Mouse (Mus musculus) G1E (cell line): ENCODE results near the gene Naglu.

Source experiments
- CTCF ChIP-seq: IDR thresholded peaks from 2 replicates; pipeline ENCODE4 v1.5.1; 2012; ENCODE audit warnings: low read depth, low read length, inconsistent platforms, mixed read lengths
- GATA1 ChIP-seq: IDR thresholded peaks from 2 replicates; pipeline ENCODE4 v1.6.1; 2012; ENCODE audit warnings: borderline replicate concordance, low read length, inconsistent platforms, mixed read lengths
- TAL1 ChIP-seq: conservative IDR thresholded peaks from 2 replicates; pipeline ENCODE4 v1.6.1; 2012; ENCODE audit warnings: low read depth, low read length, inconsistent platforms, mixed read lengths

DNA sequence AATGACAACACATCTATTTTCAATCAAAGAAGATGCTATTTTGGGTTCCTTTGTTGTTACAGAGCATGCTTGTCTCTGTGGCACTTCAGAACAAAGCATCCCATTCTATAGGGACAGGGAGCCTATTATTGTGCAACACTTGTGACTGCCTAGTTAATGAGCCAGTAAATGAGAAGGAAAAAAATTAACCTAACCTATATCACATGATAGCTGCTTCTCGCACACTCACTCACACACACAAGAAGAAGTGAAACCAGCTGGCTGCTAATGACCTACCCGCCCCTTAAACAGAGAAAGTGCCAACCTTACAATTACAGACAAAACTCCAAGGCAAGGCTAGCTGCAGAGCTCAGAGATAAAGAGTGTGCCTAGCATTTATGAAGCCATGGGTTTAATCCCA is 45.8 kb downstream of the Naglu start:
- TF ChIP-seq CTCF (no peak), TAL1 (no peak), GATA1 (no peak)
